Mouse (Mus musculus) lung, adult 18-20 months (tissue): Measurements from ENCODE around the gene Lpp.

Source experiments
- DNase-seq, 2 experiments: peaks; one replicate each; pipeline ENCODE4 v3.0.0; 2022; ENCODE audit warnings: mixed read lengths in 2 of 2

Lpp gene

GRCm38 (mm10) chr16:24822182-24822875, 429.0 kb downstream of the Lpp start:
- no peak for DNase-seq

GRCm38 (mm10) chr16:24822918-24823317, 429.6 kb downstream of the Lpp start:
- DNase-seq, result no peak

- no peak for DNase-seq
Observed at GRCm38 (mm10) chr16:24826390-24826789, 433.1 kb downstream of the Lpp start.

GRCm38 (mm10) chr16:24828207-24828803, 435.0 kb downstream of the Lpp start:
- DNase-seq, result no peak

- no peak for DNase-seq
Observed at GRCm38 (mm10) chr16:24829860-24830259, 436.6 kb downstream of the Lpp start.

GRCm38 (mm10) chr16:24830939-24831338, 437.6 kb downstream of the Lpp start:
- DNase-seq, result no peak

GRCm38 (mm10) chr16:24833221-24833620, 439.9 kb downstream of the Lpp start:
- DNase-seq, result no peak

- no peak for DNase-seq
Observed at GRCm38 (mm10) chr16:24834536-24834935, 441.2 kb downstream of the Lpp start.

- DNase-seq, result no peak
Observed at GRCm38 (mm10) chr16:24836550-24836949, 443.2 kb downstream of the Lpp start.

GRCm38 (mm10) chr16:24839018-24839417, 445.7 kb downstream of the Lpp start:
- no peak for DNase-seq

GRCm38 (mm10) chr16:24840073-24840472, 446.8 kb downstream of the Lpp start:
- no peak for DNase-seq

GRCm38 (mm10) chr16:24846141-24846540, 452.8 kb downstream of the Lpp start:
- DNase-seq, result no peak

- no peak for DNase-seq
Observed at GRCm38 (mm10) chr16:24859509-24860140, 466.3 kb downstream of the Lpp start.

GRCm38 (mm10) chr16:24860445-24860844, 467.1 kb downstream of the Lpp start:
- no peak for DNase-seq

GRCm38 (mm10) chr16:24861374-24861773, 468.1 kb downstream of the Lpp start:
- no peak for DNase-seq

- peak; percentile 46 to 70 for DNase-seq
Observed at GRCm38 (mm10) chr16:24874235-24874634, 480.9 kb downstream of the Lpp start.

- no peak for DNase-seq
Observed at GRCm38 (mm10) chr16:24875661-24876060, 482.4 kb downstream of the Lpp start.

GRCm38 (mm10) chr16:24878977-24879376, 485.7 kb downstream of the Lpp start:
- DNase-seq, result no peak

- DNase-seq, result no peak
Observed at GRCm38 (mm10) chr16:24880698-24881097, 487.4 kb downstream of the Lpp start.

GRCm38 (mm10) chr16:24881981-24882775, 488.9 kb downstream of the Lpp start:
- DNase-seq, result no peak

GRCm38 (mm10) chr16:24884017-24884416, 490.7 kb downstream of the Lpp start:
- no peak for DNase-seq

- DNase-seq, result peak in 1 of 2 experiments; percentile 18
Observed at GRCm38 (mm10) chr16:24886346-24886745, 493.0 kb downstream of the Lpp start.

GRCm38 (mm10) chr16:24886943-24887342, 493.6 kb downstream of the Lpp start:
- no peak for DNase-seq
